Mouse (Mus musculus) hindbrain, embryonic 12.5 days (tissue): Measurements from ENCODE around the gene Crim1. TPM values are rescaled to one million over a fixed set of nuclear protein-coding genes. Genes with fewer than 3 reads are reported as not detected.

Experiments
- ATAC-seq: fragments of 200-750 bp; cut with Nextera tagmentation; 2 replicates; pipeline ENCODE4 v1.8.0; 2017; ENCODE audit warnings: moderate TSS enrichment; ENCODE audit not compliant: low FRiP score
- H3K27ac ChIP-seq: fragments of 300-500 bp; sonication (generic); 2 replicates; pipeline ENCODE4 v1.5.1; 2016; ENCODE audit warnings: mild to moderate bottlenecking
- H3K27me3 ChIP-seq: fragments of 300-500 bp; sonication (generic); 2 replicates; pipeline ENCODE4 v1.6.1; 2016; ENCODE audit warnings: mild to moderate bottlenecking
- H3K36me3 ChIP-seq: fragments of 300-500 bp; sonication (generic); 2 replicates; pipeline ENCODE4 v1.6.1; 2016; ENCODE audit warnings: mild to moderate bottlenecking
- H3K4me1 ChIP-seq: fragments of 300-500 bp; sonication (generic); 2 replicates; pipeline ENCODE4 v1.6.1; 2016
- H3K4me2 ChIP-seq: fragments of 300-500 bp; sonication (generic); replicated peaks from 2 replicates; pipeline ENCODE4 v1.6.1; 2016; ENCODE audit warnings: mild to moderate bottlenecking
- H3K4me3 ChIP-seq: fragments of 300-500 bp; sonication (generic); 2 replicates; pipeline ENCODE4 v1.5.1; 2016; ENCODE audit warnings: mild to moderate bottlenecking
- H3K9ac ChIP-seq: fragments of 300-500 bp; sonication (generic); 2 replicates; pipeline ENCODE4 v1.6.1; 2016; ENCODE audit warnings: mild to moderate bottlenecking, moderate library complexity
- H3K9me3 ChIP-seq: fragments of 300-500 bp; sonication (generic); replicated peaks from 2 replicates; pipeline ENCODE4 v1.6.1; 2016; ENCODE audit warnings: mild to moderate bottlenecking
- WGBS: fragments of 180-500 bp; shearing (Covaris S2); methylation state at CpG from one replicate; pipeline ENCODE4 v1.1.7; 2016; 5-methylcytosine and 5-hydroxymethylcytosine counted together
- polyA plus RNA-seq: library from polyadenylated mRNA; unstranded; fragments of >200 nt; fragmentation: Nextera tagmentation; extraction: Ambion mirVana; gene quantifications from 2 replicates; pipeline ENCODE4 v1.2.1, GENCODE M21; 2016

Gene Crim1
- polyA plus RNA-seq, 1 experiment from 2014 or later: 11.0 TPM

- no peak for ATAC-seq
- H3K9ac ChIP-seq: no peak overlapping the region
- peaks cover 8% of the 10 kb centered on the region for H3K4me1 ChIP-seq
- no peaks in the 10 kb centered on the region for H3K36me3 ChIP-seq
- no peak overlapping the region for H3K4me3 ChIP-seq
- no peaks in the 10 kb centered on the region for H3K27me3 ChIP-seq
- no peak overlapping the region for H3K27ac ChIP-seq
- no peak overlapping the region for H3K4me2 ChIP-seq
- 64% methylated on average over 3 of the region's 3 CpGs for WGBS
- H3K9me3 ChIP-seq: no peaks in the 10 kb centered on the region
Observed at GRCm38 (mm10) chr17:78216526-78216925, 16.5 kb downstream of the Crim1 start.

DNA sequence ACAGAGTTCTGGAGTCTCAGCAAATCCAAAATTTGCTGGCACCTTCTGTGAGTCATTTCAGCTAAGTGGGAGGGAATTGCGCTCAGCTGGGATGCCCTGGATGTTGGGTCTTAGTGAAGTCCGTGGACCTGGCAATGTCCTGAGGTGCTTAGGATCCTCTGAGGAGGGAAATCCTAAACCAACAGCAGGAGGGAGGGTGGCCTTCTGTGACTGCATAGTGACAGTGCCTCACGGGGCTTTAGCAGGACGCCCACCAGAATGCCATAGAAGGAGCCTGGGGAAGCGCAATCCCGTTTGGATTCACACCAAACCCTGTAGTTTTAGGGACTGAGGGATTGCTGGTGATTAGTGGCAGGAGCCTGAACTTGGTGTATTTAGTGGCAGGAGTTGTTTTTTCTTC, 17.4 kb downstream of the Crim1 start:
- Histone ChIP-seq H3K4me1 (peaks cover 8% of the 10 kb centered on the region), H3K9me3 (no peaks in the 10 kb centered on the region), H3K27ac (no peak overlapping the region), H3K27me3 (no peaks in the 10 kb centered on the region), H3K4me3 (no peak overlapping the region), H3K36me3 (no peaks in the 10 kb centered on the region), H3K9ac (no peak overlapping the region), H3K4me2 (no peak overlapping the region)
- WGBS: 72% methylated on average over 6 of the region's 6 CpGs
- no peak for ATAC-seq

DNA sequence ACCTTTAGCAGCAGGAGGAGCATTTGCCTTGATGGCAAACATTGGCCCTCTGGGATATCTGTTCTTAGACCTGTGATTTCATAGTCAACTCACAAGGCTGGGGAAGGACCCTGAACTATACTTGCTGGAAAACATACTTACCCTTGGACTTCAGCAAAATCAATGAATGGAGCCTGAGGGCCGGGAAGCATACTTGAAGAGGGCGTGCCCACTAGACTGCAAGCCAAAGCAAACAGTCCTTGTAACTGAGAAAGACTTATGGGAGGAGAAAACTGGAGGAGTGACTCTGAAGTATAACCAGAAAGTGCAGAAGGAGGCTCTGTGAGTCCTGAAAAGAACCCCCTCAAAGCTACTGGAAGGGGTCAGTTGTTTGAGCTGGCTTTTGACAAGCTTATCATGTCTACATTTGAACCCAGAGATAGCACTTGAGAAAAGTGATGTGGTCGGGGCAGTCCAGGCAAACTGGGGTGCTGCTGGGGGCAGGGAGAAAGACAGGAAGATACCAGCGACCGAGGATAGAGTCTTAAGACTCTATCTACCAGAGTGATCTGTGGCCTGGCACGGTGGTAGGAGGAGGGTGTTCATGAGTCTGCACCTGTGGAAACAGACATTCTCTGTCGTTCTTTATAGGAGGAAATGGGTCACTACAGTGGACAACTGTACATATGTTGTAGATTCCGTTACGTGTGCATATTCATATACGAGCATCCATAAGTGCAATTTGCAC, 18.6 kb downstream of the Crim1 start:
- no peak overlapping the region for H3K4me2 ChIP-seq
- 92% methylated on average over 10 of the region's 10 CpGs for WGBS
- no peaks in the 10 kb centered on the region for H3K27me3 ChIP-seq
- H3K4me3 ChIP-seq: no peak overlapping the region
- H3K9me3 ChIP-seq: no peaks in the 10 kb centered on the region
- H3K27ac ChIP-seq: no peak overlapping the region
- peaks cover 2% of the 10 kb centered on the region; the same call in 1 of the 2 replicates for H3K4me1 ChIP-seq
- no peaks in the 10 kb centered on the region for H3K36me3 ChIP-seq
- no peak for ATAC-seq
- no peak overlapping the region for H3K9ac ChIP-seq

- Histone ChIP-seq H3K36me3 (no peaks in the 10 kb centered on the region), H3K4me1 (peaks cover 10% of the 10 kb centered on the region), H3K4me2 (no peak overlapping the region), H3K27ac (no peak overlapping the region), H3K9me3 (no peaks in the 10 kb centered on the region), H3K4me3 (no peak overlapping the region), H3K27me3 (no peaks in the 10 kb centered on the region), H3K9ac (no peak overlapping the region)
- no peak for ATAC-seq
- 78% methylated on average over 8 of the region's 8 CpGs for WGBS
Observed at GRCm38 (mm10) chr17:78221007-78221642, 21.1 kb downstream of the Crim1 start.

DNA sequence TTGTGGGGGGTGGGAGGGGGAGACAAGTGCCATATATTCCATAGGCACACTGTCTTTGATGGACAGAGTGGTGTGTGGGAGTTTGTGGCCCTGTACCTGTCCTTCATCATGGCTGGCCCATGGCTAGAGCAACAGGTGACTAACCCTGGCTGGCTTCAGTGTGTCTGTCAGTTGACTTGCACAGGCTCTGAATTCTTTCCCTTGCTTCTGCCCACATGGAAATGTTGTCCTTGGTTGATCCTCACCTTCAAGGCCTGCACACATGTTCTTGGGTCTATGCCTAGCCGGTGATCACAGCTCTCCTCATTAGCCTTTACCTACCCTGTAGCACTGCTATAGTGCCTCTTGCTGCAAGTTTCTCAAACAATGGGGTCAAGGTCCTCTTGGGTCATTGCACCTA, 21.8 kb downstream of the Crim1 start:
- Histone ChIP-seq H3K4me3 (no peak overlapping the region), H3K4me2 (no peak overlapping the region), H3K27me3 (no peaks in the 10 kb centered on the region), H3K9me3 (no peaks in the 10 kb centered on the region), H3K9ac (no peak overlapping the region), H3K36me3 (no peaks in the 10 kb centered on the region), H3K27ac (no peak overlapping the region), H3K4me1 (peaks cover 10% of the 10 kb centered on the region)
- no peak for ATAC-seq
- 96% methylated on average over 1 of the region's 1 CpGs for WGBS

DNA sequence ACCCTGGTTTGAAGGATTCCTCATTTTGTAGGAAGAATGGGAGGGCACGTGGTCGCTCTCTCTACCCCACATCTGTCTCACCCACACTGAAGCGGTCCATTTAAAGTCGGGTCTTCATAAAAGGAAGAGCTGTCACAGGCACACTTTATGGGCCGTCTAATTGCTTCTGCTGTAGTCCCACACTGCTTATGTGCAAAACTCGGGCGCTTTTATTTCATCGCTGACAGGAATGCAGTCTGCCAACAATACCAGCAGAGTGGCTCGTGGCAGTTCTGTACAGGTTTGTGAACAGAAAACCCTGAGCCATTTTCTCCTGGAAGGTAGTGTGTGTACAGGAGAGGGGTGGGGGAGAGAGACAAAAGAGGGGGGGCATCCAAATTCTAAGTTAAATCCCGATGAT, 23.9 kb downstream of the Crim1 start:
- Histone ChIP-seq H3K27ac (no peak overlapping the region), H3K9ac (peak overlapping the region; percentile 32; the same call in 1 of the 2 replicates), H3K27me3 (no peaks in the 10 kb centered on the region), H3K4me2 (no peak overlapping the region), H3K4me3 (no peak overlapping the region), H3K36me3 (no peaks in the 10 kb centered on the region), H3K9me3 (no peaks in the 10 kb centered on the region), H3K4me1 (peaks cover 10% of the 10 kb centered on the region)
- no peak for ATAC-seq
- 55% methylated on average over 10 of the region's 10 CpGs for WGBS

DNA sequence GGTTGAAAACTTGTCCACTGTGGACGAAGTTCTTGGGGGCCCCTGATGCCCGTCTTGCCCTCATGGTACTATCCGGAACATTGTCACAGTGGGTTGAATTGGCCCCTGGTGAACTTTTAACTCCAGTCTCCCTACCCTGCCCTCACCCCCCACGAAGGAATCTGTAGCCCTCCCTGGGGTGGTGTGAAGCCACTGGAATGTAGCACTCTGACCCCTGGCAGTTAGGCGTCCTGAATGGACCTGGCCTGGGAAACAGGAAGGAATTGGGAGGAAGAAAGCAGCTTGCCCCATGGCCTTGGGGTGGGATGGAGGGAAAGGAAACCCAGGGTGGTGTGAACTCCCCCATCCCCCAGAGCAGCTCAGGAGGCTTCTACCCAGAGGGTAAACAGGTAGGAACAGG, 25.5 kb downstream of the Crim1 start:
- H3K4me1 ChIP-seq: peaks cover 10% of the 10 kb centered on the region
- ATAC-seq: no peak
- WGBS: 67% methylated on average over 5 of the region's 5 CpGs

GRCm38 (mm10) chr17:78227211-78227610, 27.2 kb downstream of the Crim1 start:
- ATAC-seq: no peak
- WGBS: 94% methylated on average over 3 of the region's 3 CpGs
- no peak overlapping the region for H3K9ac ChIP-seq

More for the DNA sequence above, 25.5 kb downstream of the Crim1 start:
- H3K27me3 ChIP-seq: no peaks in the 10 kb centered on the region
- no peaks in the 10 kb centered on the region for H3K36me3 ChIP-seq
- no peak overlapping the region for H3K4me3 ChIP-seq
- H3K27ac ChIP-seq: no peak overlapping the region
- no peak overlapping the region for H3K9ac ChIP-seq
- H3K4me2 ChIP-seq: no peak overlapping the region
- no peaks in the 10 kb centered on the region for H3K9me3 ChIP-seq

GRCm38 (mm10) chr17:78231567-78231966, 31.5 kb downstream of the Crim1 start:
- no peak for ATAC-seq

More at GRCm38 (mm10) chr17:78227211-78227610, 27.2 kb downstream of the Crim1 start:
- Histone ChIP-seq H3K4me2 (no peak overlapping the region), H3K27ac (no peak overlapping the region), H3K4me1 (peaks cover 10% of the 10 kb centered on the region), H3K36me3 (no peaks in the 10 kb centered on the region), H3K4me3 (no peak overlapping the region), H3K9me3 (no peaks in the 10 kb centered on the region), H3K27me3 (no peaks in the 10 kb centered on the region)

GRCm38 (mm10) chr17:78232703-78233102, 32.7 kb downstream of the Crim1 start:
- Histone ChIP-seq H3K9ac (no peak overlapping the region), H3K4me2 (no peak overlapping the region), H3K4me3 (no peak overlapping the region), H3K4me1 (no peaks in the 10 kb centered on the region), H3K27me3 (no peaks in the 10 kb centered on the region), H3K36me3 (no peaks in the 10 kb centered on the region), H3K27ac (no peak overlapping the region), H3K9me3 (no peaks in the 10 kb centered on the region)
- 75% methylated on average over 13 of the region's 13 CpGs for WGBS
- ATAC-seq: peak; percentile 65

More at GRCm38 (mm10) chr17:78231567-78231966, 31.5 kb downstream of the Crim1 start:
- Histone ChIP-seq H3K4me2 (no peak overlapping the region), H3K9ac (no peak overlapping the region), H3K27ac (no peak overlapping the region), H3K27me3 (no peaks in the 10 kb centered on the region), H3K9me3 (no peaks in the 10 kb centered on the region), H3K36me3 (no peaks in the 10 kb centered on the region), H3K4me3 (no peak overlapping the region), H3K4me1 (no peaks in the 10 kb centered on the region)
- WGBS: 92% methylated on average over 5 of the region's 5 CpGs

- Histone ChIP-seq H3K36me3 (no peaks in the 10 kb centered on the region), H3K27ac (no peak overlapping the region), H3K4me1 (no peaks in the 10 kb centered on the region)
Observed at GRCm38 (mm10) chr17:78233873-78234272, 33.8 kb downstream of the Crim1 start.

DNA sequence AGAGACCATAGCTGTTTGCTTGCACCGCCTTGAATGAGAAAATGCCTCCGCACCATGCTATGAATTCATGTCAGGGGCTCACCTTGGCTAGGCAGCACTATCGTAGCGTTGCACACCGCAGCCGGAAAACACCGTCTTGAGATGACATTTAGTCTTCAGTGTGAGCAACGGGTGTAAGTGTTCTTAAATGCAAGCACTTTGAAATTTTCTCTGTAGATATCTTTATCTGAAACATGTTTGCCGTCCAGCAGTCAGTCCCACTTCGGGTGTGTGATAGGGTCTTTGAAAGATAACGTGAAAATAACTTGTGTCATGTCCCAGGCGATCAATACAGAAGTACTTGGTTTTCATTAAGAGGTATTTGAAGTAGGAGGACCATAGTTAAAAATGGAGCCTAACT, 36.1 kb downstream of the Crim1 start:
- Histone ChIP-seq H3K4me1 (no peaks in the 10 kb centered on the region), H3K36me3 (peaks cover 3% of the 10 kb centered on the region; the same call in 1 of the 2 replicates), H3K4me3 (no peak overlapping the region), H3K4me2 (no peak overlapping the region), H3K9me3 (no peaks in the 10 kb centered on the region), H3K27me3 (no peaks in the 10 kb centered on the region), H3K27ac (no peak overlapping the region), H3K9ac (no peak overlapping the region)
- no peak for ATAC-seq
- 93% methylated on average over 12 of the region's 12 CpGs for WGBS

More at GRCm38 (mm10) chr17:78233873-78234272, 33.8 kb downstream of the Crim1 start:
- Histone ChIP-seq H3K27me3 (no peaks in the 10 kb centered on the region), H3K9ac (no peak overlapping the region), H3K4me2 (no peak overlapping the region), H3K9me3 (no peaks in the 10 kb centered on the region), H3K4me3 (no peak overlapping the region)
- WGBS: 90% methylated on average over 6 of the region's 6 CpGs
- no peak for ATAC-seq
